Mouse (Mus musculus) lung, adult 2 months (tissue): Measurements from ENCODE around the gene Zfp605.

Experiments
- CTCF ChIP-seq: fragments of 200-500 bp; IDR thresholded peaks from 2 replicates; pipeline ENCODE4 v1.5.1; 2011; ENCODE audit warnings: mild to moderate bottlenecking, low read length, control low read depth; ENCODE audit not compliant: insufficient read depth
- POLR2A ChIP-seq: fragments of 200-500 bp; IDR thresholded peaks from 2 replicates; pipeline ENCODE4 v1.6.1; 2011; ENCODE audit warnings: low read depth, mild to moderate bottlenecking, control low read depth, low read length, borderline replicate concordance; ENCODE audit errors: extremely low read depth

DNA sequence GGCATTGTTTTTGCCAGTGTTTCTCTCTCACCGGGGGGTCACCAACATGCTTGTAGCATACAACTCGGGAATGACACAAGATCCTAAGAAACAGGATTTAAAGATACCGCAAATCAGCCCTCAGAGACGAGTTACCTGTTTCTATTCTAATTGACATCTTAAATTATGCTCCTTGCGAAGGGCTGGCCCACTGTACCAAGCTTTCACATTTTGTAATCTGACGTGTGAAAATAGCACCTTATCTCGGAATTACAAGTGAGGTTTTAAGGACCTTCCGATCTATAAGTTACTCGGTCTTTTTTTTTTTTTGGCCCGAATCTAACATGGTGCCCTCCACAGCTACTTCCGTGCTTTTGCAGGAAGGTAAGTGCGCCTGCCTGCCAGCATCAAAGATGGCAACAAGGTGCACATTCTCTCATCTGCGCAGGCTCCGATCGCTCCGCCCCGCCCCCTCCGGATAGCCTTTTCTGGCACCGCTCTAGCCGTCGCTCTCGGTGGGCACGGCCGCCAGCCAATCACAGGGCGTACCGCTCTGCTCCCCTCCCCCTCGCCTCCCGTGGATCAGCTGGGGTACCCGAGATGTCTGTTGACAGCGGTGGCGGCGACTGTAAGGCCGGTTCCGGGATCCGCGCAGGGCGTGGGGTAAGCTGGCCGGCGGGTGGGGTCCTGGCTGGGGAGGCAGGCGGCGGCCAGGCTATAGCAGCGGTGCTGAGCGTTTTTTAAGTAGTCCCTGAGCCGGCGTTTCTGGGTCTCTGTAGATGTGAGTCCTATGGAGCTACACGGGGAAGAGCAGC lies 25.6 kb downstream of the Zfp605 start, which contains the start of gene Chfr:
- TF ChIP-seq CTCF (no peak), POLR2A (peak; percentile 69; the same call in 1 of the 2 replicates)
